Mouse (Mus musculus) megakaryocyte, embryonic 14.5 days (primary cell): Measurements from ENCODE around the gene Ptf1a.

ENCODE experiments used
- FLI1 ChIP-seq: IDR thresholded peaks from 2 replicates; pipeline ENCODE4 v1.6.1; 2012; ENCODE audit warnings: low read length, inconsistent platforms, mixed read lengths
- GATA1 ChIP-seq: IDR thresholded peaks from 3 replicates; pipeline ENCODE4 v1.6.1; 2012; ENCODE audit warnings: mixed read lengths, low read length, inconsistent platforms, borderline replicate concordance

GRCm38 (mm10) chr2:19444931-19445831, at the start of gene Ptf1a:
- TF ChIP-seq GATA1 (no peak), FLI1 (no peak)
